Mouse (Mus musculus) cerebellum, adult 11 months (tissue): ENCODE measurements around the gene C130050O18Rik.
"Not testable (repeated sequence)": the region's sequence is repeated elsewhere in the genome, so short reads cannot be mapped to it uniquely, and the experiment has no call there.

Source experiments
- DNase-seq: peaks from one replicate; pipeline ENCODE4 v3.0.0; 2022

C130050O18Rik gene

DNA sequence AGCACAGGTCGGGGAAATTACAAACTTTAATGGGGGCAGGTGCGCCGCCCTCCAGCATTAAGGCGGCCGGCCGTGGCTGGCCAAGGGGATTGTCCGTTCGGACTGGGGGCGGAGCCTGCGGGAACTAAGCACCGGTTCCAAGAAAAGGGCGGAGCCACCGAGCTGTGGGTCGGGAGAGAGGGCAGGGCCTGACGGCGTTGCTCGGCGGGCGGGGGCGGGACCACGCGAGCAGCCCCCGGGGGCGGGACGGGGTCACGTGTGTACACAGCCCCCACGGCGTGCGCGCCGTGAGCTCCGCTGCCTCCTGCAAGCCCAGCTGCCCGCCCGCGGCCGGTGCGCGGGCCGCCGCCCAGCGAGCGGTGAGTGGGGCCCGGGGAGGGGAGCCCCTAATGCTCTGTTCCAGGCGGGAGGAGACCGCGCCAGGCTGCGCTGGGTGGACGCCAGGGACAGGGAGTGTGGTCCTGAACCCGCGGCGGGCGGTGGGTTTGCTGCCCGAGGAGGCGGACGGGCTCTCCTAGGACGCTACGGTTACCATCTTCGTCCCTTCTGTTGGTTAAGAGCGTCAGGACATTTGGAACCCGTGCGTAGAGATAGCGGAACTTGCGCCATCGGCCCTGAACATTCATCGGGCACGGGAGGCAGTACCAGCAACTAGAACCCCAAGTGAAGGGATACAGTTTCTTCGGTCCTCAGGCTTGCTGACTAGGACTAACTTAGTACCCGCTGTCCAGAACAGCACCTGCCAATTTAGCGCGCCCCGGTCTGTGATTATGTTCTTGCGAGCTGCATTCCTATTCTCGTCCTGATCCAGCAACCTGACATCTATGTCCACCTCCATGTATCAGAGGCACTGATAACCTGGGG is 24.5 kb upstream of the C130050O18Rik start:
- peak; percentile 90 for DNase-seq

DNA sequence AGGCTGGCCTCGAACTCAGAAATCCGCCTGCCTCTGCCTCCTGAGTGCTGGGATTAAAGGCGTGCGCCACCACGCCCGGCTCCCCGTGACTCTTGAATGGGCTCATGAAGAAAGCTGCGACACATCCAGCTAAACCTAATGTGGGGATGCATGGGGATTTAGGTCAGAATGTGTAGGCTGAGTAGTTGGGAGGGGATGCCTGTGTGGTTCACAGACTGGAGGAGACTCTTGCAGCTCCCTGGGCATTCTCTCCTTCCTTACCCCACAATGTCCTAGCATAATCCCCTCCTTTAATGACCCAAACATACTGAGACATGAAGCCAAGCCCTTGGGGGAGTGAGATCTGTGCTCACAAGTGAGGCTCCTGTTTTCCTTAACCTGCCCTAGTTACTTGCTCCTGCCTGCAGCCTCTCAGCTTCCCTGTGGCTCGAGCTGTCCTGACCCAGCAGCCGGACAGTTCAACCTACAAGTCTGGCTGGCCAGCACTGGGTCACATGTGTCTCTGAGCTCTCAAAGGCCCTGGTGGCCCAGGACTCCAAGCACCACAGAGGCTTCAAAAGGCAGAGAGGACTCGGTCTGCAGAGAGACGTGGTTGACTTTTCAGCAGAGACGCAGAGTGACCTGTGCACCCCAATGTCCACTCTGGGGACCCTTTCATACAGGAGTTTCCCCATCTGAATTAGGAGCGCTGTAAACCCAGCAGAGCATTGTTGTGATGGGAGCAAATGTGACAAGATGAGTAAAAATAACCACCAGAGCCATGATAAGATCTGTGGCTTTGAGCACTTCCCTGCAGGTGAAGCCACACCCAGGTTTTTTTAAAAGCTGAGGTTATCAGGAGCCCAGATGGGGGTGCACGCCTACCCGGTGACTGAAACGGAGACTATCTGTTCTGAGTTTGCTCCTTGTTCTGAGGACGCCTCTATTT is 23.2 kb upstream of the C130050O18Rik start:
- no peak for DNase-seq

DNA sequence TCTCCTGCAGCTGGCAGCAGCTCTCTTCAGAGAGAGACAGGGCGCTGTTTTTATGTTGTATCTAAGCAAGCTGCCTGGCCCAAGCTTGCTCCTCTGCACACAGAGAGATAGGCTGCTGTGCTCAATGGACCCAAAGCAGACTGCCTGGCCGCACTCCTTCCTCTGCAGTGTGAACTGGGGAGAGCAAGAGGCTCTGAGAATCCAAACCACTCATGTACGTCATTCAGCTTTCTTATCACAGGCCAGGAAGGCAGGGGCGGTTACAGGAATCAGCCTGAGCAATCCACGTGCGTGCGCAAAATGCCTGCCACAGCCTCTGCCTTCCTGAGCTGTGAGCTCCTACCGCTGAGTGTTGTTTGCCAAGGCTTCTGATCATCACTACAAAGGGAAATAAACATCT is 22.3 kb upstream of the C130050O18Rik start:
- DNase-seq = no peak

DNA sequence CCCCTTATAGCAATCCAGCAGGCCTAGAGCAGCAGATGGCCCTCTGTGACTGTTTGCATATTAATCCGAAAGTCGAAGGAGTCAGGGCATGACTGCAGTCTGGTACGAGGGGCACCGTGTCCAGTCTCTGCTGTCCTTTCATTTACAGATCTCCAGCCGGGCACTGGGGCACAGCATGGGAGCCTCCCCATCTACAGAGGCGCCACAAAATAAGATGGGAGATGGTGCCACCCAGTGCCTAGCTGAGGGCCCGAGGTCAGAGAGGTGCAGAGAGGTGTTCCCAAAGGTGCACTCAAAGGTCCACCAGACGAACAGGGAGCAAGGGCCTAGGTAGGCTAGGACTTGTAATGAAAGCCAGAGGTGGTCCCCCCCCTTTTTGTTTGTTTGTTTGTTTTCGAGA is 21.8 kb upstream of the C130050O18Rik start:
- no peak for DNase-seq

DNA sequence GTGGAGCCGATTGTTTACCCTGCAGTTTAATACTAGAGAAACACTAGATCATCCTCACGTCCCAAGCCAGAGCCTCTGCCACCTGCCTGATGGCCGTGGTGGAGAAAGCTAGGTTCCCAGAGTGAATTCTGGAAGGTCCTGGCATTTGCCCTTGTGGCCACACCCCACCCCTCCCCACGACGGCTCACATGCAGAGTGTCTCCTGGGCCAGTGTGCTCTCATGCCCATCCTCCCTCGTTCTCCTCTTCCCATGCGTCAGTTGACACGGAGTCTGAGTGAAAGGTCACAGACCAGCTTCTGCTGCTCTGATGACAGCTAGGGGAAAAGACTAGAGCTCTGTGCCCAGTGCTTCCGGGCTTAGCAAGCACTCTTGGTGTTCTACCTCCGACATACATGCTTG is 20.5 kb upstream of the C130050O18Rik start:
- DNase-seq = no peak

DNA sequence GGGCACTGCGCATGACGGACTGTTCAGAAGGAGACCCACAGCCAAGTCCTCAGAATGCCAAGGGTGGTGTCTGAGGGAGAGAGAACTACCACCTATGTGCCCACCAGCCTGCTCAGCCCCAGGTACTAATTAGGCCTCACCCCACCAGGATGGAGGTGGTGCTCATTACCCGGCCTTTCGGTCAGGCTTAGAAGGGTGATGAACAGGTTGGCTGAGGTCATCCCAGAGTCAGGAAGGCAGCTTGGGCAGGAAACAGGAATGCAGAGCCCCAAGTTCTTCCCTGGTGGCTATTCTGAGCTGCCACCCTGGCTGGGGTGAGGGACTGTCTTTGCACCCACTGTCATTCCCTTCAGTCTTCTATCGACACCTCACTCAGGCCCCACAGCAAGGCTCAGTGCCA is 19.0 kb upstream of the C130050O18Rik start:
- DNase-seq = no peak

DNA sequence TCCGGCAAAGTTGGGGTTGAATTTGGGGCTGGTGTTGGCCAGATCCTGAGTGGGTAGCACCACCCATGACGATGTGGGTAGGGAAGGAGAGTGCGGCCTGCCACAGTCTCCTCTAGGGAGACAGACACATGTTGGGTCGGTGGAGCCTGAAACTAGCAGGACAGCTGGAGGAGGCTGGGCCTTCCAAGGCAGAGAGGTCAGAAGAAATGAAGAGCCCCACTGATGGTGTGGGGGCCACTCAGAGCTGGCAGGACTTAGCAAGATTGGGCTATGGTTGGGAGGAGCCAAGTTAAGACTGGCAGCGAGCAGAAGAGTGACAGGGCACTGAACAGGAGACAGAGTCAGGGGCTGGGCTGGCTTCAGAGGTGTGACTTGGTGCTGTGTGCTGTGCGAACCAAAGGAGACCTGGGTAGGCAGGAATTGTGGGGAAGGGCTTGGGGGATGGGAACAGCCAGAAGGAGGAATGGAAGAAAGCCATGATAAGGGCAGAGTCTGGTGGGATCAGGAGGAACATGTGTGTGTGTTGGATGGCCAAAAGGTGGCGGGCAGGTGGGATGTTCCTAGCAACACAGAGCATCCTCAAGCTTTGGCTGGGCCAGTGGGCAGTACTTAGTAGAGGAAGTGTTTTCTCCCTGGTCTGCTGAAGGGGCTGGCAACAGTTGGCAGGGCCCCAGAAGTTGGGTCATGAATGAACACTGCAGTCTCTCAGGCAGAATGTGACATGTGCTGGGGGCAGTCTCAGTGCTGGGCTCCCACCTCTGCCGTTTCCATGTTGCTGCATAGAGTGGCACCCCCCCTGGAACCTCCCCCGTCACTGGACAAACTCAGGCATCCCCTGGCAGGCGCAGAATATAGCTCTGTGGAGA is 17.5 kb upstream of the C130050O18Rik start:
- no peak for DNase-seq

DNA sequence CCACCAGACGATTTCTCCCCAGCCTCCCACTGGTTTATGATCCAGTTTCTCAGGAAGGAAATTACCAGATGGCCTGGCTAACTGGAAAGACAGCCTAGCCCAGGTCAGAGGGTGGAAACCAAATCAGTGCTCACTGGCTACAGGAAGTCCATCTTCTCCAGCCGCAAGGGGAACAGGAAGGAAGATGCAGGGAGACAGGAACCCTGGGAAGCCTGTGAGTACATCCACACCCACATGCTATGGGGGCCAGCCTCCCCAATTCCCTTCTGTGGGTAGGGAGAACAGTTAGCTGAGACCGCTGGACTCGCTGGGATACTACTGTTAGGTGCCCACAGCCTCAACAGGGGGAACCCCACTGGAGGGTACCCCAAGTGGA is 16.9 kb upstream of the C130050O18Rik start:
- no peak for DNase-seq

DNA sequence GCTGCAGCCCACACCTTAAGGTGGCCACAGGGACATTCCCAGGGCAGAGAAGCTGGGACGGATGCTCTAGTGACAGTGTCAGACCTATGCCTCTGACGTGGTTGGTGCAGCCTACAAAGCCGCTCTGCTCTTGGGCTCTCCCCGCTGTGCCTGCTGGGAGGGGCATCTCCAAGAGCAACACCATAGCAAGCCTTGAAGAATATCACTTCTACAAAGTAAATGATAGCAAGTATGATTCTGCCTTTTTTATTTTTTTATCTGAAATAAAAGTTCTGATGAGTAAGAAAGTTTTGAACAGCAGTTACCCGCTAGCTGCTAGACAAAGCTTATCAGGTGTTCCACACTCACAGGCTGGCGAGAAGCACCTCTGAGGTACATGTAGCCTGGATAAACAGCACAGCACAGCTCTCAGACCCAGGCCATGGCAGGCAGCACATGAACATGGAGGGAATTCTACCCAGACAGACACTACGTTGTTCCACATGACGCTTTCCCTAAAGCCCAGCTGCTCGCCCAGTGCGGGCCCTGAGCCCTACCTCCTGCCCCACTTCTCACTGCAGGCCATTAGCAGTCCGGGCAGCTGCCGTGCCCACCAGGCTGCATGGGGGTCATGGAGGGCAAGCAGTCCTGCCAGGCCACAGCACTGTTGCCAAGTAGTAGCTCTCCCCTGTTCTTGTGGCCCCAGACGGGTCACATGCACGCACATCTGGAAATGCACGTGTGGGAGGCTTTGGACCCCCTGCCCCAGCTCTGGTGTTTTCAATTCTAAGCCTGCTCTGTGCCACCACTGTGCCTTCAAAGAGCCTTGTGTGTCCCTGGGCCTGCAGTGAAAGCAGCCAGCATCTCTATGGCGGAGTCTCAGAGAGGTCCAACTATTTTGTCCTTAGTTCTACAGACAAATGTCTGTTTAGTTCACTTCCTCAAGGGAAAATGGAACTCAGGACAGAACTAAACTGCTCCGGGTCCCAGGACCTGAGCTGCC is 16.1 kb upstream of the C130050O18Rik start:
- no peak for DNase-seq

DNA sequence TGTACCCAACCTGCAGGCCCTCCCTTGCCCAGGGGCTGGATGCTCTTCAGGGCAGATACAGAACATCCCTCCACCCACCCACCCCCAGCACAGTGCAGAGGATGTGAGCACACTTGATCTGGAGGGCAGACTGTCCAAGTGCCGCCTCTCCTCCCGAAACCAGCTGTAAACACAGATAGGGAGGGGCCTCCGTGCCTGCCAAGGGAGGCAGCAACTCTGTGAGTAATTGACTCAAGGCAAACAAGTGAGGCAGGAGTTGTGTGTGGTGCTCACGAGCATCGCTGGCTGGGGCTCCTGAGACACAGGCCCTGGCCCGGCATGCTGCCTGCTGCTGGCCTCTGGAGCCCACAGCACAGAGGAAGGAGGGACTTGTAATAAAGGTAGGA is 15.4 kb upstream of the C130050O18Rik start:
- no peak for DNase-seq

DNA sequence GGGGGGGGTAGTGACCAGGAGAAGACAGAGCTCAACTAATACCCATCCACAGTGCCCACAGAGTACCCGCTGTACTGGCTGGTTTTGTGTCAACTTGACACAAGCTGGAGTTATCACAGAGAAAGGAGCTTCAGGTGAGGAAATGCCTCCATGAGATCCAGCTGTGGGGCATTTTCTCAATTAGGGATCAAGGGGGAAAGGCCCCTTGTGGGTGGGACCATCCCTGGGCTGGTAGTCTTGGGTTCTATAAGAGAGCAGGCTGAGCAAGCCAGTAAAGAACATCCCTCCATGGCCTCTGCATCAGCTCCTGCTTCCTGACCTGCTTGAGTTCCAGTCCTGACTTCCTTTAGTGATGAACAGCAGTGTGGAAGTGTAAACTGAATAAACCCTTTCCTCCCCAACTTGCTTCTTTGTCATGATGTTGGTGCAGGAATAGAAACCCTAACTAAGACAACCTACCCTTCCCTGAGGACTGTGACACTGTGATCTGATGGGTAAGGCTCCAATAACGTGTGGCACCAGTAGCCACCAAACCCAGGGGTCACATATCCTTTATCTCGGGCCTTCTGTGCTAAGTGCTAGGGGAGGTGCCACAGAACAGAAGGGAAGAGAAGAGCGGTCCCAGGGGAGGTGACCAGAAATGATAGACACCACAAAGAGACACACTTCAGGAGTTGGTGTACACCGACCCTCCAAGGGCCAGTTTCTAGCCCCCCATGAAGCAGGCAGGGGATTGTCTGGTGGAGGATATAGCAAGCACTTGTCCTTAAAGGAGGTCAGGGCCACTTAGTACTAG is 14.6 kb upstream of the C130050O18Rik start:
- not testable (repeated sequence) for DNase-seq

DNA sequence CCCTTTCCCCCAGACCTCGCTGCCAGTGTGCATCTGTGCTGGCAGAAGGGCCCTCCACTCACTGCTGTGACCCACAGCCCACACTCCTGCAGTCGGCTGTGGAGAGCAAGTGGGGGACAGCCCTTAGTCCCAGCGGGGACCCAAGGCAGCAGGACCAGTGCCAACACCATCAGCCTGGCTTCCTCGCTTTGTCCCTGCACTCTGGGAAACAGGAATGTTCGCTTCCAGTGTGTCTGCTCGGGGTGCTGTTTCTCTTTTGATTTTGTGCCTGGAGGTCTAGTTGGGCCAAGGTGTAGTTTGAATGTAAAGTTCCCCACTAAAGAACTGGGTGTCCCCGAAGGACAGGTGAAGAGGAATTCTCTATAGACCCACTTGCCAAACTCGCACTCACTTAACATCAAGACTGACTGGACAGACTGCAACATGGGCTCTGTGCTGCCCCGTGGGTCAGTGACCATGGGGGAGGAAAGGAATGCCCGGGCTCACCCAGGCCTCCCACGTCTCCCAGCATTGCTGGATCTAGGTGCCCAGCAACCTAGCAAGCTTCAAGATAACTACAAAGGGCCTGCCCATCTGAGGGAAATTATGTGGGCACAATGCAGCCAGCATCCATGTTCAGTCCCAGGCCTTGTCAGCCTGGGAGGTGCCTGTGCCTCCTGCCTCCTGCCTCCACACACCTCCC is 13.6 kb upstream of the C130050O18Rik start:
- no peak for DNase-seq

DNA sequence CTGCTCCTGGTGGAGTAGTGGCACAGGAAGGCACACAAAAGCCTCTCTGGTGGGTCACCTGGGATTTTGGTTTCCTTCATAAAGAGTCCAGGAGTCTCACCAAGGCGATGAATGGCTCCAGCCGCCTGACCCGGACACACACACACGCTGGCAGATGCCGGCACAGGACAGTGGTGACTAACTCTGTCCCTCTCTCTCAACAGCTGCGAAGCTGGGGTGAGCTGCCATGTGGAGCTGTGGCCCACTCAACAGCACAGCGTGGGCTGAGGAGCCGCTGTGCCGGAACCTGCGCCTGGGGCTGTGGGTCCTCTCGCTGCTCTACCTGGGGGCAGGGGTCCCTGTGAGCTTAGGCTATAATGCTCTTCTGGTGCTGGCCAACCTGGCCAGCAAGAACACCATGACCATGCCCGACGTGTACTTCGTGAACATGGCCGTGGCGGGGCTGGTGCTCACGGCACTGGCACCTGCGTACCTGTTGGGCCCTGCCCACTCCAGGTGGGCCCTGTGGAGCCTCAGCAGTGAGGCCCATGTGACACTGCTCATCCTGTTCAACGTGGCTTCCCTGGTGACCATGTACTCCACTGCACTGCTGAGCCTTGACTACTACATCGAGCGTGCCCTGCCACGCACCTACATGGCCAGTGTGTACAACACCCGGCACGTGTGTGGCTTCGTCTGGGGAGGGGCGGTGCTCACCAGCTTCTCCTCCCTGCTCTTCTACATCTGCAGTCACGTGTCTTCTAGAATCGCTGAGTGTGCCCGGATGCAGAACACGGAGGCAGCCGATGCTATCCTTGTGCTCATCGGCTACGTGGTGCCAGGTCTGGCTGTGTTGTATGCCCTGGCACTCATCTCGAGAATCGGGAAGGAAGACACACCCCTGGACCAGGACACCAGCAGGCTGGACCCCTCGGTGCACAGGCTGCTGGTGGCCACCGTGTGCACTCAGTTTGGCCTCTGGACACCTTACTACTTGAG is 12.6 kb upstream of the C130050O18Rik start:
- no peak for DNase-seq

DNA sequence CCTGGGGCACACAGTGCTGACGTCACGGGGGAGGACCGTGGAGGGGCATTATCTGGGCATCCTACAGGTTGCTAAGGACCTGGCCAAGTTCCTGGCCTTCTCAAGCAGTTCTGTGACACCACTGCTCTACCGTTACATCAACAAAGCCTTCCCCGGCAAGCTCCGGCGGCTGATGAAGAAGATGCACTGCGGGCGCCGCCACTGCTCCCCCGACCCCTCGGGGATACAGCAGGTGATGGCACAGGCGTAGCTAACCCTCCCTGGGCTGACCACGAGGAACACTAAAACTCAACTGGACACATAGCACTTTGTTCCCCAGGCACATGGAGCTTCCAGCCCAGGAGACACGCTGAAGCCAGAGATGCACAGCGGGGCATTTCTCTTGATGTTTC is 11.9 kb upstream of the C130050O18Rik start:
- no peak for DNase-seq

DNA sequence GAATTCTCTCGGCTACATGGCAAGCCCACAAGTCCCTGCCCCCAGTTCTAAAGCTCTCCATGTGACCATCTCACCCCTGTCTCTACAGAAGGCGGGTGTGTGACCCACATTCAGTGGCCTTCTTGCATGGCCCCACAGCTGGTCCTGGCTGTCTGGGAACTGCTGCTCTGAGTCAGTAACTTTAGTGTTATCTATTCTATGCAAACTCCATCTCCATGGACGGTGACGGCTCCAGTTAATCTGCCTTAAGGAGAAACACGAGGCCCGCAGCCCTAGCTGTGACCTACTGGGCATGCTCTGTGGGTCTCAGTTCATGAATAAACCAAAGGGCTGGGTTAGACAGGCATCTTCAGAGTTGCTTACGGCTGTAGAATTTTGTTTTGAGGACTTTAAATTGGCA is 10.7 kb upstream of the C130050O18Rik start:
- no peak for DNase-seq

DNA sequence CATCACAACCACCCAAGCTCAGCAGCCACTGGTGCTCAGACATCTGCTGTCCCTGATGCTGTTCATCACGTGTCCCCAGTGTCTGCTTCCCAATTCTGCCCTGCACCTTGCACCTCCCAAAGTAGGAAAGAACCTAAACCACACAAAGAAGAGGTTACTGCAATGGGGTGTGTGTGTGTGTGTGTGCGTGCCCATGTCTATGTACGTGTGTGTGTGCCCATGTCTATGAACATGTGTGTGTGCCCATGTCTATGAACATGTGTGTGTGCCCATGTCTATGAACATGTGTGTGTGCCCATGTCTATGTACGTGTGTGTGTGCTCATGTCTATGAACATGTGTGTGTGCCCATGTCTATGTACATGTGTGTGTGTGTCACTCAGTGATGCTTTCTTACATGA is 9.6 kb upstream of the C130050O18Rik start:
- DNase-seq = no peak

DNA sequence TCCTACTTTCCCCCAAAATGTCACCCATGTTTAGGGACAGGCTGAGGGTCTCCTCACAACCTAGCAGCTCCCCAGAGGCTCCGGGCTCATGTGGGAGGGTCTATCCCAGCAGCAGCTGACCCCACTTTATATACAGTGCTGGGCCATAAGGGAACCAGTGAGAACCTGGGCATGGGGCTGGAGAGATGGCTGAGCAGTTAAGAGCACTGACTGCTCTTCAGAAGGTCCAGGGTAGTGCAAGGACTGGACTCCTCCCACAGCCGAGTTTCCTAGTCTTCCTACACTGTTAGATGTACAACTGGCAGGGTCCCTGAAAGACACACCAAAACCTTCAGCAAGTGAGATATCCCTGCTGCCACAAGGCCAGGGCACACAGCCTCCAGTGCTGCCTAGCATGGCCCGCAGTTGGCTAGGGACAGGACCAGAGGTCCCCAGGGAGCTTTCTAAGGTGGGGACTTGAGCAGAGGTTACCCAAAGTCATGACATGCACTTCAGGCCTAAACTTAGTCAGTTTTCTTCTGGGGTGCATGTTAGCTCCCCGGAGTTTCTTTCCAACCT is 7.6 kb upstream of the C130050O18Rik start:
- no peak for DNase-seq

DNA sequence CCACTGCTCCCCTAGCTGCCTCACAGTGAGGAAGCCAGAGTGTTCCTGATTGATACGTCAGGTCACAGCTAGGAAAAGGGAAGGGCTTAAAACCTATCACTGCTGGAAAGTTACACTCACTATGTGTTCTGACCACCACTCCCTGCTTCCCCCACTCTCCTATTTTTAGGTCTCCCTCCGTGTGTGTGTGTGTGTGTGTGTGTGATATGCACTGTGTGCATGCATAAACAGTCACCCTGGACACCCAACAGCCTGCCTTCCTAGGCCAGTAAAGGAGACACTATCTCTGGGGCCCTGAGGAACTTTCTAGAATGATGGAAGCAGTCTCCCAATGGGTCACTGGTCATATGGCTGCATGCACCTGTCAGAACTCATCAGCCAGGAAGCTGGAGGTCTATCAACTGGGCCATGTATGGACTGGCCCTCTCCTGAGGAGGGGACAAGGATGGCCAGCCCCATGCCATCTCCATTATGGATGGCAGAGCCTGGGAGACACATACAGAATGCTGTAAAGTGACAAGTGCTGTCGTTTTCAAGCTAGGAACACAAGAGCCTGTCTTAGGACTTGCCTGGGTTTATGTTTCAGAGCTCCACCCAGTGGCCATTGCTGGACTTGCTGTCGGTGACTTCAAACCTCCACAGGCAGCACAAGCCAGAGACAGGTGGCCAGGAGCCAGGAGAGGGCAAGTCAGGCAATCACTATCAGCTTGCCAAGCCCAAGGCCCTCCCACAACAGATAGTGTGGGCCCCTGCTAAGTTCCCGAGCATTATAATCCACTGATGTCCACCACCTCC is 6.9 kb upstream of the C130050O18Rik start:
- peak; percentile 94 for DNase-seq
